Mouse (Mus musculus) thymus, postnatal 4 days (tissue): Measurements from ENCODE around the gene Akt1s1.

Source experiments
- DNase-seq: peaks from one replicate; pipeline ENCODE4 v3.0.0; 2021

The Akt1s1 gene

GRCm38 (mm10) chr7:44848561-44849415 is at the start of gene Akt1s1, which contains the start of gene Tbc1d17:
TSS of gene Akt1s1 (plus strand) at chr7:44848991.
TSS of gene Tbc1d17 (minus strand) at chr7:44849079.
- DNase-seq, result peak; percentile 98

- no peak for DNase-seq
Measured at GRCm38 (mm10) chr7:44808927-44809326, 39.9 kb upstream of the Akt1s1 start.

GRCm38 (mm10) chr7:44809466-44809865 is 39.3 kb upstream of the Akt1s1 start:
- peak; percentile 1 for DNase-seq

GRCm38 (mm10) chr7:44810365-44810764 is 38.4 kb upstream of the Akt1s1 start:
- DNase-seq, result no peak

- peak; percentile 2 for DNase-seq
Measured at GRCm38 (mm10) chr7:44810819-44811557, 37.8 kb upstream of the Akt1s1 start.

DNA sequence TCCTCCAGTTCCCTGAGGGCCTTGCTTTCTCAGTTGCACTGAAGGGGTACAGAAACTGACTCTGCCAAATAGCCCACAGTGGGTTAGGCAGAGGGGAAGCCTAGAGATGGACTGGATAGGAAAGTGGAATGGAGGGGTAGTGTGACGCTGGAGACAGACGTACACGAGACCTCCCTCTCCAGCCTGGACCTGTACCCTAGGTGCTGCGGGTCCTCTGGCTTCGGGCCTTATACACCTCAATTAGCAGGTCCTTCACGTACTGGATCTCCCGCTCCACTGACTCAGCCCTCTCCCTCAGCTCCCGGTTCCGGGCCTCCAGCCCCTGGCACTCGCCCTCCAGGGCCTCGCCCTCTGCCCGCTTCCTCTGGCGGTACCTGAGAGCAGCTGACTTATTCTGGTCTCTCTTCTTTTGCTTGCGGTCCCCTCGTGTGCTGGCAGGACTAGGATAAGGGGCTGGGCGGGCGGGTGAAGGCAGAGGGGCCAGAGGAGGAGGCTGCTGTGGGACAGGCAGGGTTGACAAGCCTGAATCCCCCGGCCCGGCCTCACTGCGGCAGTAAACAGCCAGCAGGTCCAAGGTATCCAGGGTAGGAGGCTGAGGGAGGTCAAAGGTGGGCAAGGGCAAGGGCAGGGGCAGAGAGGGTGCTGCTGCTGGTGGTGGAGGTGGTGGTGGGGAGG is 36.0 kb upstream of the Akt1s1 start:
- peak; percentile 8 for DNase-seq

DNA sequence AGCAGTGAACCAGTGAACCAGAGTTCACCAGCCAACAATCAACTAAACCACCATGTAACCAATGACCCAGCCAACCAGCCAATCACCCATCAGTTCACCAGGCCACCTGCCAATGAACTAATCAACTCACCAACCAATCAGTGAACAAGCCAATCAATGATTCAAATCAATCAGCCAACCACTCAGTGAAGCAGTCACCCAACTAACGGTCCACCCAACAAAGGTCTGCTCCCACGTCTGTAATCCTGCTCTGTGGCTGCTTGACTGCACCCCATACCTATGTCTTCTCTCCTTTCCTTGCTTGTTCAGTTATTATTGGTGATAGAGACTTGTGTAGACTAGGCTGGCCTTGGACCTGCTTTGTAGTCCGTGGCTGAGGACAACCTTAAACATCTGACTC is 34.8 kb upstream of the Akt1s1 start:
- peak; percentile 1 for DNase-seq

DNA sequence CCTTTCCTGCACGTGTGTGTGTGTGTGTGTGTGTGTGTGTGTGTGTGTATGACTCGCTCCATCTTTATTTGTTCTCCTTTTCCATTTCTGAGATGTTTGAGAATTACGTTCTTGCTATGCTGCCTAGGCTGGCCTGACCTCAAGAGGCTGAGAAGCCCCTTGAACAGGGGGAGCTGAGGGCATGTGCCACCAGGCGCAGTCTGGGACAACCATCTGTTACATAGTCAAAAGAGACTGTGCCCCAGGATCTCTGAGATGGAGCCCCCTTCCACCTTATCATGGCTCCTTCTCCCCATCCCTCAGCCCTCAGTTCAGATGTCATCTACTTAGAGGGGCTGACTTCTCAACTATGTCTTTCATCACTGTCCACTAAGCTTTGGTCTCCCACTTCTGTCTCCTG is 34.4 kb upstream of the Akt1s1 start:
- DNase-seq, result peak; percentile 9

DNA sequence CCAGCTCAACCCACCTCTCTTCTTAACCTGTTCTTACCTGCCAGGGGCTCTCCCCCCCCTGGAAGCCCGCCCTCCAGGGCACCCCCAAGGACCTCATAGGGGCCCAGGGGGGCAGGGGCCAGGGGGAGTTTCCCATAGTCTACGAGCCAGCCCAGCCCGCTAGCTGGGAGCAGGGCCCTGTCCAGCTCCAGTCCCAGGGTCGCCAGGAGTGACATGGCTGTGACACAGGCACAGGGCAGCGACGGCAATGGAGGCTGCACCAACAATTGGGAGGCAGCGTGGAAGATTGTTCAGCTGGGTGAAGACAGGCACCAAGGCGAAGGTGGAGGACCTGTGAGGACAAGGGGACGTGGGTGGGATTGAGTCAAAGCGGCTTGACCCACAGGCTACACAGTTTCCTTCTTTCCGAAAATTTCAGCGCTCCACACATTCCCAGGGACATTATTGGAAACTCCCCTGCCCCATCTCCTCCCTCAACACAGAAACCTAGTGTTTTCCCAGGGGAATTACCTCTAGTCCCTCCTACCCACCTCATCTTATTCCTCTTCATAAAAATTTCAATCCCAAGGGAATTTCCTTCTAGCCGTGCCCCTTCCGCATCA is 33.7 kb upstream of the Akt1s1 start:
- peak; percentile 44 for DNase-seq

DNA sequence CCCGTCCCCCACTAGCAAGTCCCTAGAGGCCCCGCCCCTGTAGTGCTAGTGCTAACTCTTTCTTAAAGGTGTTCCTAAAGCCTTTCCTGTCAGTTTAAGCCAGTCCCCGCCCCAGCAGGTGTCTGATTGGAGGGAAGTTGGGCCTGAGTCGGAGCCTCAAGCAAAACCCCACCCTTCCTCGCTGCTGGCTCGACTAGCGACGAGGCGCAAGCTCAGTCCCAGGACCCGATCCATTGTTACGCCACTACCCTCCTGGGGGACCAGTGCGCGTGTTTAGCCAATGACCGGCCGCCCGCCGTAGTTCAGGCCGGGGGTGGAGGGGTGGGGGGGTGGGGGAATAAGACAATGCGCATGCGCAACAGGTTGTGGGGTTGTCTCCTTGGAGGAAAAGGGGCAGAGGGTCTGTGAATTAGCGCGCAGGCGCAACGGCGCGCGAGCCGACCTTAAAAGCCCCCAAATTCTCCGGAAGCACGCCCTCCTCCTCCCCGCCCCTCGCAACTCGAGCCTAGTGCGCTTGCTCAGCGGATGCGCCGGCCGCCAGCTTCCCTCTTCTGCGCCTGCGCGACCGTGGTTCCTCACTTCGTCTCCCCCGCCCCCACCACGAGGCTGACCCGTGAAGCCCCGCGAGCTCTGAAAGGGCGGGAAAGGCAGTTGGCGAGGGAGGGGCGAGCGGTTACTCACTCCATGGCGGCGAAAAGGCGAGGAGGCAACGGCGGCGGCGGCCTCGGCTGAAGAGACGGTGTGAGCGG is 32.9 kb upstream of the Akt1s1 start, which contains the start of the genes Nup62 and Il4i1:
Gene Nup62 (plus strand): TSS at position 368 of the 749 bp plus-strand sequence.
Gene Il4i1 (plus strand): TSS at position 667 of the 749 bp plus-strand sequence.
- peak; percentile 100 for DNase-seq

DNA sequence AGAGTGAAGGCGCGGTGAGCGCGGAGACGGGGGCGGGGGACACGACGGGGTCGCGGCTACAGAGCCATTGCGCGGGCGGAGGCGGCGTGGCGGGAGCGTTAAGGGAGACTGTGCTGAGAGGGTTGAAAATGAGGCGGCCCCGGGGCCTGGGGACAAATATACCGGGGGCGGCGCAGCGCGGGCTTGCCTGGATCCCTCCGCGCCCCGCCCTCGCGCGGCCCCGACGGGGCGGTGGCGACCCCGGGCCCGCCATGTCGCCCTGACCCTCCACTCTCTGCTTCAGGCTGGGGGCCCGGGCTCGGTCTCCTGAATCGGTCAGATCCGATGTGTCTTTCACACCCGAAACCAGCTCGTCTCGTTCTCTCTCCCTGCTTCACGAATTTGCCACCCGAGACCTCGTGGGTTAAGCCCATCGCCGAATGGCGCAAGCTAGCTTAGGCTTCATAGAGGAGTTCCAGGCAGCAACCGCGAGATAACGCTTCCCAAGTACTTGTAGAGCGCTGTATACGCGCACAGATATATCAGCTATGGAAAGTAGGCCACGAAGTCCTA is 32.2 kb upstream of the Akt1s1 start, which contains the start of gene Atf5:
Gene Atf5 (minus strand): TSS at position 189 of the 552 bp plus-strand sequence.
- DNase-seq, result peak; percentile 82

- no peak for DNase-seq
Measured at GRCm38 (mm10) chr7:44817441-44817840, 31.4 kb upstream of the Akt1s1 start.

- no peak for DNase-seq
Measured at GRCm38 (mm10) chr7:44818164-44818563, 30.6 kb upstream of the Akt1s1 start.

- DNase-seq, result peak; percentile 35
Measured at GRCm38 (mm10) chr7:44818751-44819235, 30.0 kb upstream of the Akt1s1 start.

DNA sequence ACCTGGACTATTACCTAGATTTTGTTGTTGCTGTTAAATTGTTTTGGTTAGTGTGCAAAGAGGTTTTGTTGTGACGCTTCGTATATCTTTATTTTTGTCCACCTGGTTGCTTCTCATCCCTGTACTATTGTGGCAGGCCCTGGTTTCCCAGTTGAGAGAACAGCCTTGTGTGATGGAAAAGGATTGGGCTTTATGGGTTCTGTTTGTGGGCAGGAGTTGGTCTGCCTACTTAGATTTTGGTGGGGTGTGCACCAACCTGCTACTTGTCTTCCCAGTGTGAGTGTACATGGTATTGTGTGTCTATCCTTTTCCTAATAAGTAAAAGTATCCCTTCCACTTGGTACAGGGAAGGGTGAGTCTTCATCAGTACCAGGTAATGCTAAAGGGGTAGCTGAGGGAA is 29.4 kb upstream of the Akt1s1 start:
- DNase-seq, result peak; percentile 2

DNA sequence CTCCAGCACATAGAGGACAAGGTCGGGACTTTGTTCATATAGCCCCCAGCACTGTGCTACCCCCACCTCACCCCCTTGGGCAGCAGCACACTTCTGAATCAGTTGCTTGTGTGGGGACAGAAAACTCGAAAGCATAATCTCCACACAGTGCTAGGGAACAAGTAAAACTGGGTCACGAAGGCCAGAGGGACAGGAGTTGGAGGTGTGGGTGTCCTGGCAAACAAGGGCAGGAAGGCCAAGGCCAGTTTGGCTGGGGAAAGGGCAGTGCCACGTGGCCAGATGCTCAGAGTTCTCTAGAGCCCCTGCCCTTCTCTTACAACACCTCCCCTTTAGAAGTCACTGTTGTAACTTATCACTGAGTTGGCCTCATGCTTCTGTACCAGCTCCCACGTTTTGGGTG is 28.9 kb upstream of the Akt1s1 start:
- DNase-seq, result peak; percentile 5

DNA sequence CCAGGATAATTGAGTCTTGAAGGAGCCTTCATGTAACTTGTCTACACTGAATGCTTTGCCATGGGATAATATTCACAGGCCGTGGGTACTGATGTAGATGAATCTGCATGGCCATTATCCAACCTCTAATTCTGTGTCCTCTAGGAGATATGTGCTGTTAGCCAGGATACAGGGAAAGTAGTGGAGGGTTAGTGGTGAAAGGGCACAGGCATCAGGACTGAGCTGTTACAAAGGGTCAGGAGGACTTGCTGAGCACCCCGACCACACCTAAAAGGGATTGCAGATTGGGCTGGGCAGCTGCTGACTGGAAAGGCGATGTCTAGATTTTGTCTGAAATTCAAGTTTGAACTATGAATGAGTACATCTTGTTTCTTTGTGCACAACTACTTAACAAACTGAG is 28.3 kb upstream of the Akt1s1 start:
- peak; percentile 3 for DNase-seq

DNA sequence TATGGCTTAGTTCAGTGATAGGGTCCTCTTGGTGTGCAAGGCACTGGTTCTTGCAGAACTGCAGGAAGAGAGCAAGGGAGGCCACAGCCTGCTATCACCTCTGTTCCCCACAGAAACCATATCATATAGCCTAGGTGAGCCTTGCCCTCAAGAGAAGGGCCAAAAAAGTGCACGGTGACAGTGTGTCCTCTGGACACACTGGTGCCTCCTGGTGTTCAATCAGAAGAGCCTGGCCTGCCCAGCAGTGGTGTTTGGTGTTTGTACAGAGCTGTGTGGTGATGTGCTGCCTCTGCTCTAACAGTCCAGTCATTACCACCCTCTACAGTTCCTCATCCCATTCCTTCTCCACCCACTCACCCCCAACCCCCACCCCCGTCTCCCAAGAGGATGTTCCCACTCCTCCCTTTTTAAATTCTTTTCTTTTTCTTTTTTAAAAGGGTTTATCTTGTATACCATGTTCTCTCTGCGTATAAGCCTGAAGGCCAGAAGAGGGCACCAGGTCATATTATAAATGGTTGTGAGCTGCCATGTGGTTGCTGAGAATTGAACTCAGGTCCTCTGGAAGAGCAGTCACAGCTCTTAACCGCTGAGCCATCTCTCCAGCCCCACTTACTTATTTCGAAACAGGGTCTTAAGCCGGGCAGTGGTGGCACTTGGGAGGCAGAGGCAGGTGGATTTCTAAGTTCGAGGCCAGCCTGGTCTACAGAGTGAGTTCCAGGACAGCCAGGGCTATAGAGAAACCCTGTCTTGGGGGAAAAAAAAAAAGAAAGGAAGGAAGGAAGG is 26.9 kb upstream of the Akt1s1 start:
- DNase-seq, result peak; percentile 13

GRCm38 (mm10) chr7:44823409-44823808 is 25.4 kb upstream of the Akt1s1 start:
- peak; percentile 56 for DNase-seq

- DNase-seq, result peak; percentile 93
Measured at GRCm38 (mm10) chr7:44824872-44825271, 23.9 kb upstream of the Akt1s1 start.

- no peak for DNase-seq
Measured at GRCm38 (mm10) chr7:44826771-44827170, 22.0 kb upstream of the Akt1s1 start.
